Mouse (Mus musculus) forebrain, postnatal 0 days (tissue): ENCODE data around the gene Pabpc1l. TPM values are rescaled to one million over a fixed set of nuclear protein-coding genes. Genes with fewer than 3 reads are reported as not detected.

Experiments used
- ATAC-seq: fragments of 200-750 bp; cut with Nextera tagmentation; 2 replicates; pipeline ENCODE4 v1.8.0; 2017; ENCODE audit warnings: mild to moderate bottlenecking, moderate library complexity
- DNase-seq: peaks from one replicate; pipeline ENCODE4 v3.0.0-alpha.2; 2015
- H3K27ac ChIP-seq: fragments of 300-500 bp; sonication (generic); 2 replicates; pipeline ENCODE4 v1.5.1; 2014; ENCODE audit warnings: low read depth, mild to moderate bottlenecking, antibody characterized with exemption, low read length, moderate library complexity, mixed read lengths
- H3K27me3 ChIP-seq: fragments of 300-500 bp; sonication (generic); 2 replicates; pipeline ENCODE4 v1.6.1; 2014; ENCODE audit warnings: mild to moderate bottlenecking, low read length, mixed read lengths; ENCODE audit not compliant: insufficient read depth
- H3K36me3 ChIP-seq: fragments of 300-500 bp; sonication (generic); 2 replicates; pipeline ENCODE4 v1.6.1; 2014; ENCODE audit warnings: mild to moderate bottlenecking, moderate library complexity; ENCODE audit not compliant: insufficient read depth
- H3K4me1 ChIP-seq: fragments of 300-500 bp; sonication (generic); 2 replicates; pipeline ENCODE4 v1.6.1; 2014; ENCODE audit warnings: antibody characterized with exemption; ENCODE audit not compliant: insufficient read depth
- H3K4me2 ChIP-seq: fragments of 300-500 bp; sonication (generic); 2 replicates; pipeline ENCODE4 v1.6.1; 2014; ENCODE audit warnings: low read depth, mild to moderate bottlenecking, moderate library complexity
- H3K4me3 ChIP-seq: fragments of 300-500 bp; sonication (generic); 2 replicates; pipeline ENCODE4 v1.5.1; 2014; ENCODE audit warnings: low read depth, low read length, mixed read lengths
- H3K9ac ChIP-seq: fragments of 300-500 bp; sonication (generic); 2 replicates; pipeline ENCODE4 v1.6.1; 2014; ENCODE audit warnings: mild to moderate bottlenecking
- H3K9me3 ChIP-seq: fragments of 300-500 bp; sonication (generic); 2 replicates; pipeline ENCODE4 v1.6.1; 2016; ENCODE audit warnings: low read length
- CTCF ChIP-seq: sonication (generic); IDR thresholded peaks from 2 replicates; pipeline ENCODE4 v1.5.1; 2016; ENCODE audit warnings: antibody characterized with exemption, control low read depth, low read depth
- WGBS: fragments of 180-500 bp; shearing (Covaris S2); extraction: QIAGEN DNeasy Blood & Tissue Kit; methylation state at CpG from one replicate; pipeline ENCODE4 v1.1.7; 2014; 5-methylcytosine and 5-hydroxymethylcytosine counted together
- polyA plus RNA-seq: library from polyadenylated mRNA; unstranded; fragments of >200 nt; fragmentation: Nextera tagmentation; extraction: Ambion mirVana; gene quantifications from 2 replicates; pipeline ENCODE4 v1.2.1, GENCODE M21; 2015
- total RNA-seq: library from RNA; depleted of rRNA; stranded (reverse); fragments of >200 nt; gene quantifications from 2 replicates; pipeline ENCODE4 v1.2.3, GENCODE M21; 2014

Gene Pabpc1l
- total and polyA plus RNA-seq, 2 experiments from 2014 or later = 0.71 to 2.6 TPM

DNA sequence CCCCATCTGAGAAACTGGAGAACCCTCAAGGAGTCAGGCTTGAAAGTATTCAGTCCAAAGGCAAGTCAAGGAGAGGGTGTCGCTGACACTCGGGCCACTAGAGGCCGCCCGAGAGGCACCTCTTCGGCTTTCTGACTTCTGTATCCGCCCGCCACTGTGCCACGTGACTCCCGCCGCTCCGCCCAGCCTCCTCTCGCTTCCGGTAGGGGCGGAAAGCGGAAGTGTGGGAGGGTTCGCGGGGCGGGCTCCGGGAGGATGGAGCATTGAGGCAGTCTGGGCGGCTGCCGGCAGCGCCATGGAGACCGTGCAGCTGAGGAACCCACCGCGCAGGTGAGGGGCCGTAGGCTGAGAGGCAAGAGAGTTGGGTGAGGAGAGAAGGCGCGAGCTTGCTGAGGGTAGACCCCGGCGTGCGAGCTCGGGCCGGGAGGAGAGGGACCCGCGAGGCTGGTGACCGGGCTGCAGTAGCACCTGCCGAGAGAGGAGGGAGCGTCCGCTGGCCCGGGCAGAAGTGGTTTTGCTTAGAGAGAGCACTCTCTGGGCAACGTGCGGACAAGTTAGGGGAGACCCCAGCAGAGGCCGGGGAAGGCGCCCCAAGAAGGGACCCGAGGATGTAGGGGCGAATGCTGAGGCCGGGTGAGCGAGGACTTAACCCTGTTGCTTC is 48.8 kb downstream of the Pabpc1l start:
- DNase-seq (peak; percentile 98), ATAC-seq (peak; percentile 91)
- H3K4me2 ChIP-seq = peak overlapping the region; percentile 67
- under 1% methylated on average over 48 of the region's 48 CpGs for WGBS
- H3K27me3 ChIP-seq = no peaks in the 10 kb centered on the region
- H3K4me3 ChIP-seq = peak overlapping the region; percentile 95
- TF ChIP-seq CTCF = peak; percentile 92
- peak overlapping the region; percentile 75 for H3K27ac ChIP-seq
- H3K36me3 ChIP-seq = no peaks in the 10 kb centered on the region
- peaks cover 15% of the 10 kb centered on the region for H3K4me1 ChIP-seq
- H3K9me3 ChIP-seq = no peaks in the 10 kb centered on the region
- H3K9ac ChIP-seq = peak overlapping the region; percentile 80

DNA sequence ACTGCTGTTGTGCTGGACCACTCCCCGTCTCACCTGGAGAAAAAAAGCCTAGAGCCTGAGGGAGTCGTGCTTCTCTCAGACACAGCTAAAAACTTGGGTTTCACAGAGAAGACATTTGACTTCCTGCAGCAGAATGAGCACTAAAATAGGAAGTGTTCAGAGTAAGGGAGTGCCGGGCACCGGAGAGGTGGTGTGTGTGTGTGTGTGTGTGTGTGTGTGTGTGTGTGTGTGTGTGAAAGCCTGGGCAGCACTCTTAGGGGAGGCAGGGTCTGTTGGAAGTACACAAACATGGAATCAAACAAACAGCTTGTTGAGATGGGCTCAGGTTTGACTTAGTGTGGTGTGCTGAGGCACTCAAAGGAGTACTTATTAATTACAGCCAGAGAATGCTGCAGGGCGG is 49.8 kb downstream of the Pabpc1l start:
- no peak for ATAC-seq
- 58% methylated on average over 5 of the region's 5 CpGs for WGBS
- no peak overlapping the region for H3K27ac ChIP-seq
- TF ChIP-seq CTCF = no peak
- peak overlapping the region; percentile 67 for H3K4me2 ChIP-seq
- no peak for DNase-seq
- no peak overlapping the region for H3K9ac ChIP-seq
- peaks cover 10% of the 10 kb centered on the region for H3K4me1 ChIP-seq
- H3K27me3 ChIP-seq = no peaks in the 10 kb centered on the region
- H3K36me3 ChIP-seq = peaks cover 7% of the 10 kb centered on the region; the same call in 1 of the 2 replicates
- H3K9me3 ChIP-seq = no peaks in the 10 kb centered on the region
- peak overlapping the region; percentile 95 for H3K4me3 ChIP-seq

DNA sequence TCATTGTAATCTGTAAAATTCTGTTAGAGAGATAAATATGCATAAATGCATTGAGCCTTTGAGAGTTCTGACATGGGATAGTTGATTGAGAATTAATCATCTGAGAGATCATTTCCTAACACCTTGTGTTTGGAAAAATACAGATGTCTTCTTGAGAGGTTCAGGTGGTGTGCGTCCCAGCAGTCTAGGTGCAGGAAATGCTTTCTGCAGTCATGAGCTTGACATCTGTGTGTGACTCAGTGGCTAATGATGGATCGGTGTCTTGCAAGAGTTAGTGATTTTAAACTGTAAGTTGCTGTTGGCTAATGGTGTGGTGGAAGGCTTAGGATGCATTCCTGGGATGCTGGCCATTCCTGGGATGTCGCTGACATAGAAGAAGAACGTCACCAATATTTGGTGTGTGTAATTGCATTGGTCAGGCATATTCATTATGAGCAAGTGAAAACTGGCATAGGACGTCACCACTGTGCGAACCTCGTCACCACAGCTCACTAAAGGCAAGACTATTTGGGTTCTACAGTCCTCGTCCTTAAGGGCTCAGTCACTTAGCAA is 51.7 kb downstream of the Pabpc1l start:
- ATAC-seq = no peak

DNA sequence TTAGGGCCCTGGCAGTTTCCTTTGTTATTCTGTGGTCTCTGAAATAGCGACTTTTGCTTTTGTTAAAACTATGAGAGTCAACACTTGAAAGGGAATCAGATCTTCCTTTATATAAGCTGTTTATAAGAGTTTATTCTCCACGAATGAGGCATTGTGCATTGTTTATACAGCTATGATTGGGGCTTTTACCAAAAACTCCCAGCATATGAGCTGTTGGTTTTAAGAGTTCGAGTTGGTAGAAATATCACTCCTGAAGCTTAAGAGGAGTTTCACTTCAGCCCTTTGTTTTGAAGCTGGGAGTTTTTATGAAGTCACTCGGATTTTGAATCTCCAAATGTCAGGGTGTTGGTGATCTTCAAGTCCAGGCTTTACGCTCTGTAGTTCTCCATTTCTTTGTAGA is 52.6 kb downstream of the Pabpc1l start:
- no peak for ATAC-seq
- Histone ChIP-seq H3K9ac (no peak overlapping the region), H3K27me3 (no peaks in the 10 kb centered on the region), H3K4me1 (peaks cover 10% of the 10 kb centered on the region), H3K4me3 (no peak overlapping the region), H3K4me2 (no peak overlapping the region), H3K27ac (no peak overlapping the region), H3K9me3 (no peaks in the 10 kb centered on the region), H3K36me3 (peaks cover 33% of the 10 kb centered on the region)
- TF ChIP-seq CTCF = no peak
- DNase-seq = no peak
- 90% methylated on average over 5 of the region's 5 CpGs for WGBS

More for the DNA sequence above, 51.7 kb downstream of the Pabpc1l start:
- no peak overlapping the region for H3K4me2 ChIP-seq
- no peak overlapping the region for H3K4me3 ChIP-seq
- H3K9me3 ChIP-seq = no peaks in the 10 kb centered on the region
- peaks cover 10% of the 10 kb centered on the region for H3K4me1 ChIP-seq
- H3K36me3 ChIP-seq = peaks cover 25% of the 10 kb centered on the region
- DNase-seq = no peak
- H3K9ac ChIP-seq = no peak overlapping the region
- H3K27me3 ChIP-seq = no peaks in the 10 kb centered on the region
- WGBS = 94% methylated on average over 8 of the region's 8 CpGs
- no peak for TF ChIP-seq CTCF
- no peak overlapping the region for H3K27ac ChIP-seq

DNA sequence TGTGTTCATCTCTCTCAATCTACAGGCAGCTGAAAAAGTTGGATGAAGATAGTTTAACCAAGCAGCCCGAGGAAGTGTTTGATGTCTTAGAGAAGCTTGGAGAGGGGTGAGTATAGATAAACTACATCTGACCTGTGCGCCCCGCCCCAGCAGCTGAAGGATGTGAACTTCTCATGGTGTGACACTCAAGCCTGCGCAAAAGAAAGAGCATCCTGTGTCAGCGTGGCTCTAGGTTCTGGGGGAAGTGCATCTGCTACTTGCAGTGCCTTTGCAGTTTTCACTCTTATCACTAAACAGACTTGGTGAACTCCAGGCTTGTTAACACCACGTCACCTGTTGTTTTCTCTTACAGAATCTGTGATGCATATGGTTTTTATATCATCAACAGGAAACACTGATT is 54.2 kb downstream of the Pabpc1l start:
- WGBS = 93% methylated on average over 6 of the region's 6 CpGs
- H3K36me3 ChIP-seq = peaks cover 48% of the 10 kb centered on the region

DNA sequence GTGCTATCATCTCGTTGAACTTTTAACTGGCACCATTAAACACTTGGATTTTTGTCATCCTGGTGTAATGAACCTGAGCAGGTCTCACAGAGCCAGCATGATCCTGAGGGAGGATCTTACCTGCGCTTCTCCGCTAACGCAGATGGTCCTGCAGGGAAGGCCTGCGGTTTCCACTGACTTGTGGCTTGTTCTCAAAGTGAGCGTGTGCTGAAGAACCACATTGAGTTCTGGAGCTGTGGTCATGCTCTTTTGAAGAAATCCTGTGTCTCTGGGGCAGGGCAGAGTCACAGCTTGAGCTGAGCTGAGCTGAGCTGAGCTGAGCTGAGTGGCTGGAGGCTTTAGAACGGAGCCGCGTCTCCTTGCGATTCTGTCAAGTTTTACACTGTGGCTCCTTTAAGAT is 56.3 kb downstream of the Pabpc1l start:
- DNase-seq (no peak), ATAC-seq (no peak)
- Histone ChIP-seq H3K4me3 (no peak overlapping the region), H3K27me3 (no peaks in the 10 kb centered on the region), H3K4me2 (no peak overlapping the region), H3K36me3 (peaks cover 56% of the 10 kb centered on the region), H3K27ac (no peak overlapping the region), H3K9me3 (no peaks in the 10 kb centered on the region), H3K4me1 (no peaks in the 10 kb centered on the region), H3K9ac (no peak overlapping the region)
- 97% methylated on average over 10 of the region's 10 CpGs for WGBS
- TF ChIP-seq CTCF = no peak

More for the DNA sequence above, 54.2 kb downstream of the Pabpc1l start:
- Histone ChIP-seq H3K9me3 (no peaks in the 10 kb centered on the region), H3K27me3 (no peaks in the 10 kb centered on the region), H3K27ac (no peak overlapping the region), H3K4me1 (peaks cover 10% of the 10 kb centered on the region), H3K9ac (no peak overlapping the region), H3K4me3 (no peak overlapping the region), H3K4me2 (no peak overlapping the region)
- no peak for TF ChIP-seq CTCF
- DNase-seq (no peak), ATAC-seq (no peak)

DNA sequence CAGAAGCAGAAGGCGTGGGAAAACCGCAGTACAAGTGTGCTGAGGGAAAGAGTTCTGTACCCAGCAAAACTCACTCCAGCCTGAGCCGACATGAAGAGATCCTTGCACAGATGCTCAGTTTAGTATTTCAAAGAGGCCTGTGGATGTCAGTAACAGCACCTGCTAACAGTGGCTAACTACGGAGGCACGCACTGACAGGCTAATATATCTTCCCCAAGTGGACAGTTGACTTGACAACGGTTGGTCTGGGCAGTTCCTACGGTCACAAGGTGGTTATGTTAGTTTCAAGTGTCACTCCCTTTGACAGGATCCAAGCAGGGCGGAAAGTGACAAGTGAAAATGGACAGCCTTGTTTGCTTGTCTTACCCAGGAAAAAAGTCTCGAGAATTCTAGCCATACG is 56.9 kb downstream of the Pabpc1l start:
- Histone ChIP-seq H3K4me3 (no peak overlapping the region), H3K27me3 (no peaks in the 10 kb centered on the region), H3K9ac (no peak overlapping the region), H3K36me3 (peaks cover 61% of the 10 kb centered on the region), H3K4me2 (no peak overlapping the region), H3K9me3 (no peaks in the 10 kb centered on the region), H3K27ac (no peak overlapping the region), H3K4me1 (no peaks in the 10 kb centered on the region)
- WGBS = 94% methylated on average over 10 of the region's 10 CpGs
- no peak for ATAC-seq
- DNase-seq = no peak
- no peak for TF ChIP-seq CTCF
